In the genomic region with DNA sequence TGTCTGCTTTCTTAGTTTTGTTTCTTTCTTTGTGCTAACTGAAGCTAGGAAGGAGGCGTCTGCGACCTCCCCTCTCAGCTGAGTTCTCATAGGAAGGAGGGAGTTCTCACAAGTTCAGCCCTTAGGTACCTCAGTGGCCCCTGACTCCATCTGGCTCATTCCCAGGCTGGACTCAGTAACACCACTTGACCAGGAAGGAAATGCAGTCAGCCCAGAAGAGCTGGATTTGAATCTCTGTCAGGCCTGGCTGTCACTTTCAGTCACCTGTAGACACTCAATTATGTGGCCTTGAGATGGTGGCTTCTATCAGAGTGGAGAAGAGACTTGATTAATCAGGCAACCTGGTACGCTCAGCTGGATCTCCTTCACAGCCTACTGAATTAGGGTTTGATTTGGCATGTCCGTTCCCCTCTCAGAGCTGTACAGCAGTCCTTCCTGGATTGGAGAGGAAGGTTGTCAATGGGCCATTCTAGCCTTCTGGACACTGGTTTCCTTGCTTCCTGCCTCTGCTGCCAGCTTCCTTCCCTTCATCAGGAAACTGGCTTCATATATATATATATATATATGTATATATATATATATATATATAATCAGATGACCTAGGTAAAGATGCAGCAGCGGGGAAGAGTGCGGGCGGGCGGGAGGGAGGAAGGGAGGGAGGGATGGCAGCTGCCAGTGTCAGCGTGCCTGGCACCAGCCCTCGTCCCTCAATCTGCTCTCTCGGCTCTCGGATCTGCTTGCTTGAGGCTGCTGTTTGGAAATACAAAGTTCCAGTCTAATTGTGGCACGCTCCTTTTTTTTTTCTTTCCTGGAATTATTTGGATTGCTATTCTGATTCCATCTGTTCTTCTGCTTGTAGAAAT, we compare ENCODE assay signal across 14 mouse cellular contexts. TPM values are rescaled to one million over a fixed set of nuclear protein-coding genes. Genes with fewer than 3 reads are reported as not detected.
DNase-seq lines count a peak whose midpoint lies in the region; ATAC-seq lines count a peak whose summit lies in the region.
"Had no signal": no experiment of that assay in that cellular context is flagged by ENCODE, and none has a peak within 500 bp of the region (broad histone marks: within the 10 kb centered on the region; RNA-seq: fewer than 3 reads in every experiment).

No protein-coding gene starts in this region.

- no peak for ATAC-seq in midbrain, embryonic 11.5 days (ENCODE audit: low FRiP score)
- ATAC-seq in midbrain, embryonic 14.5 days (ENCODE audit: low FRiP score, low TSS enrichment): no peak
- ATAC-seq in hindbrain, embryonic 16.5 days: peak; percentile 66; the same call in 1 of the 2 replicates

- H3K9me3 ChIP-seq in midbrain, embryonic 11.5 days (ENCODE audit: control insufficient read depth, low read length): no peaks in the 10 kb centered on the region
- H3K9me3 ChIP-seq in midbrain, embryonic 14.5 days (ENCODE audit: control insufficient read depth, low read length): no peaks in the 10 kb centered on the region; the same call in 1 of the 2 replicates
- no peaks in the 10 kb centered on the region for H3K9me3 ChIP-seq in hindbrain, embryonic 16.5 days (ENCODE audit: control insufficient read depth, low read length)
- H3K9me3 ChIP-seq: embryonic facial prominence, embryonic 10.5 days; midbrain, embryonic 10.5 days; neural tube, embryonic 13.5 days had no signal

- H3K4me2 ChIP-seq in midbrain, embryonic 11.5 days: no peak overlapping the region
- no peak overlapping the region for H3K4me2 ChIP-seq in midbrain, embryonic 14.5 days (ENCODE audit: low read length)
- H3K4me2 ChIP-seq in hindbrain, embryonic 16.5 days (ENCODE audit: low read length): no peak overlapping the region
- H3K4me2 ChIP-seq: neural tube, embryonic 13.5 days had no signal

- H3K27me3 ChIP-seq in midbrain, embryonic 11.5 days (ENCODE audit: control insufficient read depth, insufficient read depth, low read length): no peaks in the 10 kb centered on the region
- H3K27me3 ChIP-seq in midbrain, embryonic 14.5 days (ENCODE audit: control insufficient read depth, insufficient read depth, low read length): no peaks in the 10 kb centered on the region
- no peaks in the 10 kb centered on the region for H3K27me3 ChIP-seq in hindbrain, embryonic 16.5 days (replicated peaks; ENCODE audit: control insufficient read depth, insufficient read depth, low read length)
- H3K27me3 ChIP-seq: neural tube, embryonic 13.5 days had no signal

- no peaks in the 10 kb centered on the region for H3K36me3 ChIP-seq in midbrain, embryonic 11.5 days (ENCODE audit: control insufficient read depth, insufficient read depth, low read length)
- H3K36me3 ChIP-seq in midbrain, embryonic 14.5 days (ENCODE audit: control insufficient read depth, insufficient read depth, low read length): no peaks in the 10 kb centered on the region
- H3K36me3 ChIP-seq in hindbrain, embryonic 16.5 days (ENCODE audit: control insufficient read depth, insufficient read depth, low read length): no peaks in the 10 kb centered on the region
- H3K36me3 ChIP-seq: embryonic facial prominence, embryonic 10.5 days; midbrain, embryonic 10.5 days; neural tube, embryonic 13.5 days had no signal

- peaks cover 2% of the 10 kb centered on the region; the same call in 1 of the 2 replicates for H3K4me1 ChIP-seq in midbrain, embryonic 11.5 days (ENCODE audit: control insufficient read depth, insufficient read depth, low read length)
- H3K4me1 ChIP-seq in midbrain, embryonic 14.5 days (ENCODE audit: control insufficient read depth, insufficient read depth, low read length): 0 out of 2 replicates have a peak, but pooled peaks cover 4% of the 10 kb centered on the region
- peaks cover 7% of the 10 kb centered on the region for H3K4me1 ChIP-seq in hindbrain, embryonic 16.5 days (ENCODE audit: control insufficient read depth, insufficient read depth, low read depth, low read length)

- WGBS in midbrain, embryonic 11.5 days: 90% methylated on average over 13 of the region's 13 CpGs
- WGBS in midbrain, embryonic 14.5 days: 83% methylated on average over 13 of the region's 13 CpGs
- 68% methylated on average over 13 of the region's 13 CpGs for WGBS in hindbrain, embryonic 16.5 days

- peak; percentile 81 for DNase-seq in heart, adult 11 months
- DNase-seq in heart, adult 9 months (ENCODE audit: low spot score in 2 of 2): no peak
- peak; percentile 51 for DNase-seq in midbrain, embryonic 11.5 days (ENCODE audit: low spot score, missing footprints)
- DNase-seq in midbrain, embryonic 14.5 days: no peak
- DNase-seq in cerebellum, adult 18-20 months: peak; percentile 78 to 80
- DNase-seq in Muller cell, postnatal 12 days (ENCODE audit: inconsistent ontology term): no peak
- DNase-seq in thymus, postnatal 14 days: no peak
- DNase-seq: heart, postnatal 4 days; lung, adult 18-20 months had no signal

- H3K9ac ChIP-seq in midbrain, embryonic 11.5 days (ENCODE audit: low read length): no peak overlapping the region
- H3K9ac ChIP-seq in midbrain, embryonic 14.5 days (replicated peaks; ENCODE audit: low read length): no peak overlapping the region
- no peak overlapping the region for H3K9ac ChIP-seq in hindbrain, embryonic 16.5 days (ENCODE audit: low read depth, low read length)
- H3K9ac ChIP-seq: neural tube, embryonic 13.5 days had no signal

- no peak overlapping the region for H3K4me3 ChIP-seq in midbrain, embryonic 11.5 days (ENCODE audit: low read depth, low read length)
- H3K4me3 ChIP-seq in midbrain, embryonic 14.5 days (replicated peaks; ENCODE audit: low read depth, low read length): no peak overlapping the region
- H3K4me3 ChIP-seq in hindbrain, embryonic 16.5 days (ENCODE audit: low read length): no peak overlapping the region
- H3K4me3 ChIP-seq: embryonic facial prominence, embryonic 10.5 days; midbrain, embryonic 10.5 days; neural tube, embryonic 13.5 days had no signal

- no peak overlapping the region for H3K27ac ChIP-seq in midbrain, embryonic 11.5 days (ENCODE audit: low read depth, low read length)
- no peak overlapping the region for H3K27ac ChIP-seq in midbrain, embryonic 14.5 days (replicated peaks; ENCODE audit: low read depth, low read length)
- H3K27ac ChIP-seq in hindbrain, embryonic 16.5 days (ENCODE audit: low read depth, low read length): peak overlapping the region; percentile 57
- H3K27ac ChIP-seq: embryonic facial prominence, embryonic 10.5 days; kidney, postnatal 0 days; midbrain, embryonic 10.5 days had no signal

RNA-seq across cellular contexts. Expression of a gene that starts 45.1 kb away (rescaled TPM):
- 16.3 and 17.0 TPM in 2 replicates for polyA plus RNA-seq in midbrain, embryonic 11.5 days (2014; fragmentation: Nextera tagmentation; extraction: Ambion mirVana)
- 20.4 and 26.2 TPM in 2 replicates for polyA plus RNA-seq in midbrain, embryonic 14.5 days (2014; fragmentation: Nextera tagmentation; extraction: Ambion mirVana)
- 19.1 and 20.8 TPM in 2 replicates for polyA plus RNA-seq in hindbrain, embryonic 16.5 days (2015; fragmentation: Nextera tagmentation; extraction: Ambion mirVana)

Comparison
In these comparisons a context has a peak if more than half of its experiments do, and no peak if none do; other contexts are left out.
1. DNase-seq: peak in heart, adult 11 months (single experiment), midbrain, embryonic 11.5 days (single experiment) and cerebellum, adult 18-20 months (2 of 2); none in heart, adult 9 months (0 of 2), midbrain, embryonic 14.5 days (single experiment), Muller cell, postnatal 12 days (single experiment) and thymus, postnatal 14 days (single experiment).